Mouse (Mus musculus) CH12.LX (cell line): Measurements from ENCODE around the gene Fitm2. TPM values are rescaled to one million over a fixed set of nuclear protein-coding genes. Genes with fewer than 3 reads are reported as not detected.

Experiments used
- DNase-seq: peaks from one replicate; pipeline ENCODE4 v3.0.0-alpha.2; 2013; ENCODE audit errors: extremely low read depth
- H3K27ac ChIP-seq: 2 replicates; pipeline ENCODE4 v1.5.1; 2012; ENCODE audit warnings: low read depth, mild to moderate bottlenecking, control low read depth, moderate library complexity; ENCODE audit not compliant: insufficient read depth
- H3K27me3 ChIP-seq: replicated peaks from 2 replicates; pipeline ENCODE3; 2012; ENCODE audit warnings: inconsistent platforms
- H3K36me3 ChIP-seq, 2 experiments: replicated peaks in 1 of 2; 2 replicates each; pipeline versions ENCODE3 to v1.6.1; 2012; ENCODE audit warnings: inconsistent platforms in 1 of 2, low read length in 1 of 2, mild to moderate bottlenecking in 1 of 2, mixed read lengths in 1 of 2, moderate library complexity in 1 of 2; ENCODE audit not compliant: control insufficient read depth in 1 of 2, insufficient read depth in 1 of 2
- H3K4me1 ChIP-seq, 2 experiments: 2 replicates each; pipeline ENCODE4 v1.6.1; 2012; ENCODE audit warnings: inconsistent platforms in 1 of 2, moderate library complexity in 1 of 2; ENCODE audit not compliant: insufficient read depth in 2 of 2, control insufficient read depth in 1 of 2
- H3K4me2 ChIP-seq: 2 replicates; pipeline ENCODE4 v1.6.1; 2012; ENCODE audit warnings: low read depth, mild to moderate bottlenecking, control low read depth; ENCODE audit not compliant: poor library complexity, insufficient read depth, severe bottlenecking
- H3K4me3 ChIP-seq, 3 experiments: fragments of 150-350 bp in 1 of 3; sonication (generic) in 1 of 3; replicated peaks in 1 of 3; 2 replicates each; pipeline versions ENCODE3 to v1.5.1; 2011 to 2012; ENCODE audit warnings: low read depth in 2 of 3, low read length in 2 of 3, mild to moderate bottlenecking in 2 of 3, moderate library complexity in 2 of 3, control low read depth in 1 of 3, improper control_type of control experiment in 1 of 3, inconsistent platforms in 1 of 3, mixed read lengths in 1 of 3; ENCODE audit not compliant: poor library complexity in 1 of 3
- H3K79me2 ChIP-seq: replicated peaks from 2 replicates; pipeline ENCODE4 v1.6.1; 2012; ENCODE audit warnings: mild to moderate bottlenecking, moderate library complexity; ENCODE audit not compliant: control insufficient read depth, poor library complexity, insufficient read depth, severe bottlenecking; ENCODE audit errors: extremely low read depth
- H3K9ac ChIP-seq: 2 replicates; pipeline ENCODE4 v1.6.1; 2012; ENCODE audit warnings: low read depth, mild to moderate bottlenecking, control low read depth, moderate library complexity; ENCODE audit not compliant: insufficient read depth
- H3K9me3 ChIP-seq: replicated peaks from 2 replicates; pipeline ENCODE3; 2012; ENCODE audit warnings: low read length, inconsistent platforms, mixed read lengths
- BHLHE40 ChIP-seq: IDR thresholded peaks from 2 replicates; pipeline ENCODE4 v1.6.1; 2011; ENCODE audit warnings: mild to moderate bottlenecking, low read depth, low read length, improper control_type of control experiment
- CHD2 ChIP-seq: IDR thresholded peaks from 2 replicates; pipeline ENCODE4 v1.6.1; 2011; ENCODE audit warnings: low read length, improper control_type of control experiment
- EP300 ChIP-seq: IDR thresholded peaks from 2 replicates; pipeline ENCODE4 v1.6.1; 2011; ENCODE audit warnings: low read length, improper control_type of control experiment
- ETS1 ChIP-seq: conservative IDR thresholded peaks from 2 replicates; pipeline ENCODE4 v1.6.1; 2012; ENCODE audit warnings: low read depth, mild to moderate bottlenecking, inconsistent platforms, low read length, improper control_type of control experiment, moderate library complexity
- GABPA ChIP-seq: IDR thresholded peaks from 2 replicates; pipeline ENCODE4 v1.6.1; 2012; ENCODE audit warnings: low read depth, low read length, improper control_type of control experiment, inconsistent platforms; ENCODE audit not compliant: insufficient replicate concordance
- HCFC1 ChIP-seq: IDR thresholded peaks from 2 replicates; pipeline ENCODE4 v1.6.1; 2012; ENCODE audit warnings: low read depth, mild to moderate bottlenecking, inconsistent platforms, low read length, improper control_type of control experiment
- IRF4 ChIP-seq: IDR thresholded peaks from 2 replicates; pipeline ENCODE4 v1.6.1; 2014; ENCODE audit warnings: low read depth, mild to moderate bottlenecking, inconsistent platforms, low read length, improper control_type of control experiment
- JUN ChIP-seq: IDR thresholded peaks from 2 replicates; pipeline ENCODE4 v1.6.1; 2011; ENCODE audit warnings: low read depth, mild to moderate bottlenecking, low read length, improper control_type of control experiment, moderate library complexity; ENCODE audit not compliant: insufficient read depth
- JUND ChIP-seq: conservative IDR thresholded peaks from 2 replicates; pipeline ENCODE4 v1.6.1; 2011; ENCODE audit warnings: low read depth, low read length, improper control_type of control experiment
- MAX ChIP-seq: IDR thresholded peaks from 2 replicates; pipeline ENCODE4 v1.6.1; 2011; ENCODE audit warnings: low read length, improper control_type of control experiment
- MXI1 ChIP-seq: IDR thresholded peaks from 2 replicates; pipeline ENCODE4 v1.6.1; 2011; ENCODE audit warnings: mild to moderate bottlenecking, low read depth, low read length, improper control_type of control experiment
- MYC ChIP-seq: IDR thresholded peaks from 2 replicates; pipeline ENCODE4 v1.6.1; 2011; ENCODE audit warnings: low read depth, mild to moderate bottlenecking, improper control_type of control experiment, low read length
- PAX5 ChIP-seq: IDR thresholded peaks from 2 replicates; pipeline ENCODE4 v1.6.1; 2012; ENCODE audit warnings: low read length, inconsistent platforms, mixed read lengths
- POLR2A ChIP-seq: IDR thresholded peaks from 2 replicates; pipeline ENCODE4 v1.6.1; 2011; ENCODE audit warnings: low read depth, mild to moderate bottlenecking, improper control_type of control experiment, low read length
- RAD21 ChIP-seq: IDR thresholded peaks from 2 replicates; pipeline ENCODE4 v1.6.1; 2011; ENCODE audit warnings: low read depth, mild to moderate bottlenecking, low read length, improper control_type of control experiment, moderate library complexity
- RCOR1 ChIP-seq: conservative IDR thresholded peaks from 2 replicates; pipeline ENCODE4 v1.6.1; 2012; ENCODE audit warnings: low read depth, mild to moderate bottlenecking, inconsistent platforms, low read length, improper control_type of control experiment
- SMC3 ChIP-seq: IDR thresholded peaks from 2 replicates; pipeline ENCODE4 v1.6.1; 2011; ENCODE audit warnings: low read depth, low read length, improper control_type of control experiment
- UBTF ChIP-seq: IDR thresholded peaks from 2 replicates; pipeline ENCODE4 v1.6.1; 2012; ENCODE audit warnings: low read depth, mild to moderate bottlenecking, inconsistent platforms, low read length, improper control_type of control experiment, moderate library complexity
- USF1 ChIP-seq: IDR thresholded peaks from 2 replicates; pipeline ENCODE4 v1.6.1; 2014; ENCODE audit warnings: low read depth, mild to moderate bottlenecking, inconsistent platforms, low read length, improper control_type of control experiment
- USF2 ChIP-seq: conservative IDR thresholded peaks from 2 replicates; pipeline ENCODE4 v1.6.1; 2011; ENCODE audit warnings: low read depth, low read length, improper control_type of control experiment
- ZC3H11A ChIP-seq: IDR thresholded peaks from 2 replicates; pipeline ENCODE4 v1.6.1; 2012; ENCODE audit warnings: low read depth, mild to moderate bottlenecking, inconsistent platforms, low read length, improper control_type of control experiment
- ZKSCAN1 ChIP-seq: IDR thresholded peaks from 2 replicates; pipeline ENCODE4 v1.6.1; 2012; ENCODE audit warnings: low read depth, inconsistent platforms, low read length, improper control_type of control experiment, borderline replicate concordance
- ZMIZ1 ChIP-seq: IDR thresholded peaks from 2 replicates; pipeline ENCODE4 v1.6.1; 2012; ENCODE audit warnings: low read depth, mild to moderate bottlenecking, inconsistent platforms, low read length, improper control_type of control experiment
- ZNF384 ChIP-seq: IDR thresholded peaks from 2 replicates; pipeline ENCODE4 v1.6.1; 2012; ENCODE audit warnings: low read depth, low read length, improper control_type of control experiment, inconsistent platforms
- dilution Hi-C: fragments of 300-500 bp; cut with MboI; formaldehyde crosslinking; loops from 2 replicates; pipeline ENCODE4 v1.14.3; 2020; ENCODE audit warnings: low sequenced_read_pairs; ENCODE audit not compliant: extremely low pct_unique_long_range_greater_than_20kb, extremely low pct_ligation_motif_present
- in situ Hi-C: fragments of 300-500 bp; cut with MboI; formaldehyde crosslinking; loops from 3 replicates; pipeline ENCODE4 v1.14.3; 2019; ENCODE audit warnings: low sequenced_read_pairs, low pct_ligation_motif_present, low pct_unique_long_range_greater_than_20kb, mixed read lengths
- polyA plus RNA-seq: library from polyadenylated mRNA; unstranded; fragments of >175 nt; gene quantifications from 2 replicates; pipeline ENCODE4 v1.2.1, GENCODE M21; 2012; ENCODE audit warnings: low read depth; ENCODE audit not compliant: insufficient read length
- total RNA-seq, 2 experiments: library from RNA; depleted of rRNA; stranded (reverse); fragments of 300-350 nt in 1 of 2; fragments of >200 nt in 1 of 2; gene quantifications; 2 replicates each; pipeline ENCODE4 v1.2.3; 2012 to 2014

The Fitm2 gene
- total and polyA plus RNA-seq, 3 experiments = 3.9 to 5.5 (median 5.0) TPM

DNA sequence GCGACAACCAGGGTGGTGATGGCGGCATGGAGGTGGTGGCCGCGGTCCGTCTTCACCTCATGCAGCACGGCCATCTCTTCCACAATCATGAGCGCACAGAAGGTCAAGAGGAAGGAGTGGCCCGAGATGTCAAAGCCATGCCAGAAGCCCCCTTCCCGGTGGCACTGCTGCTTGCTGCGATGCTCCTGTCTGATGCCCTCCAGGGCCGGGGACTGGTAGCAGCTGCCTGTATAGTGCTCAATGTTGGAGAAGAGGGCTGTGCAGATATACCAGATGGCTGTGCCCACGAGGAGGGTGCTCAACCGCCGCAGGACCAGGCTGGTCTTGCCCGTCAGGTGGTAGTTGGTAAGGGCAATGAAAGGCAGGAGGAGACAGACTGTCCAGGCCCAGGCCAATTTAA is 2.7 kb downstream of the Fitm2 start:
- Histone ChIP-seq H3K79me2 (no peaks in the 10 kb centered on the region), H3K36me3 (peaks cover 10 to 46% of the 10 kb centered on the region in 2 experiments), H3K4me3 (no peak overlapping the region)

DNA sequence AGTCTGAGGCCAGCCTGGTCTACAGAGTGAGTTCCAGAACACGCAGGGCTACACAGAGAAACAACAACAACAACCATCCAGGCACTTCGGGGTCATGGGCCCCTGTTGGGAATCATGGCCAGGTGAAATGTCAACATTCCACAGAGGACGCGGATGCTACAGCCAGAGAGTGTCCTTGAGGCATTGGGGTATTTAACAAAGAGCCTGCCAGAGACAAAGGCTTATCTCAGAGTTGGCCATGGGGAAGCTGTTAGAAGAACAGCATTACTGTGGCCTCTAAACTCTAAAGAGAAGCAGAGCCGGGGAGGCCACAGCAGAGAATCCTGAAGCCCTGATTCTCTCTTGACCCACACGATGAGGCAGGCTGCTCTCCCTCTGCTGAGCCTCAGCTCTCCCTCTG is 3.6 kb downstream of the Fitm2 start:
- dilution Hi-C loops (no loop called here), in situ Hi-C loops (no loop called here)
- peaks cover 0 to 14% of the 10 kb centered on the region in 2 experiments; a peak in 3 of 4 replicates for H3K4me1 ChIP-seq
- no peaks in the 10 kb centered on the region for H3K79me2 ChIP-seq
- DNase-seq = no peak
- H3K27ac ChIP-seq = no peak overlapping the region
- H3K9ac ChIP-seq = no peak overlapping the region
- no peak overlapping the region for H3K4me2 ChIP-seq
- H3K36me3 ChIP-seq = peaks cover 10 to 46% of the 10 kb centered on the region in 2 experiments
- TF ChIP-seq MXI1 (no peak), CHD2 (no peak), USF1 (no peak), GABPA (no peak), ZMIZ1 (no peak), UBTF (no peak), SMC3 (no peak), IRF4 (no peak), MAX (no peak), EP300 (no peak), ZKSCAN1 (no peak), HCFC1 (no peak), JUN (no peak), RAD21 (no peak), RCOR1 (no peak), USF2 (no peak), BHLHE40 (no peak), MYC (no peak)
- no peak overlapping the region for H3K4me3 ChIP-seq
- peaks cover 7% of the 10 kb centered on the region for H3K27me3 ChIP-seq
- H3K9me3 ChIP-seq = no peaks in the 10 kb centered on the region

More for the DNA sequence above, 2.7 kb downstream of the Fitm2 start:
- Histone ChIP-seq H3K9ac (no peak overlapping the region), H3K27ac (no peak overlapping the region), H3K9me3 (no peaks in the 10 kb centered on the region), H3K4me1 (peaks cover 0 to 14% of the 10 kb centered on the region in 2 experiments; a peak in 3 of 4 replicates), H3K4me2 (no peak overlapping the region), H3K27me3 (peaks cover 9% of the 10 kb centered on the region)
- TF ChIP-seq MAX (no peak), CHD2 (no peak), USF1 (no peak), UBTF (no peak), HCFC1 (no peak), JUND (no peak), ZNF384 (no peak), BHLHE40 (no peak), ETS1 (no peak), ZMIZ1 (no peak), GABPA (no peak), ZC3H11A (no peak), EP300 (no peak), POLR2A (no peak), RAD21 (no peak), PAX5 (no peak)
- in situ Hi-C loops = no loop called here
- dilution Hi-C loops = no loop called here
- no peak for DNase-seq
